ENCODE assay signal across 21 mouse cellular contexts in genomic region chr13:53717582-53717981, GRCm38 (mm10).
DNase-seq lines count a peak whose midpoint lies in the region; ATAC-seq and TF ChIP-seq lines count a peak whose summit lies in the region.
"Had no signal": no experiment of that assay in that cellular context is flagged by ENCODE, and none has a peak within 500 bp of the region (broad histone marks: within the 10 kb centered on the region; RNA-seq: fewer than 3 reads in every experiment).

No protein-coding gene starts in this region.

- H3K27me3 ChIP-seq in forebrain, postnatal 0 days (ENCODE audit: insufficient read depth, low read length): no peaks in the 10 kb centered on the region
- H3K27me3 ChIP-seq in forebrain, embryonic 10.5 days (ENCODE audit: poor library complexity, severe bottlenecking): peaks cover 7% of the 10 kb centered on the region
- H3K27me3 ChIP-seq in CH12.LX (replicated peaks): peaks cover 69% of the 10 kb centered on the region
- no peaks in the 10 kb centered on the region for H3K27me3 ChIP-seq in stomach, postnatal 0 days (ENCODE audit: control insufficient read depth, insufficient read depth, low read length)
- no peaks in the 10 kb centered on the region for H3K27me3 ChIP-seq in heart, adult 2 months (ENCODE audit: control insufficient read depth, insufficient read depth, low read length)
- H3K27me3 ChIP-seq: embryonic facial prominence, embryonic 12.5 days; intestine, embryonic 15.5 days had no signal

- no peak overlapping the region for H3K27ac ChIP-seq in forebrain, postnatal 0 days (ENCODE audit: low read depth, low read length)
- no peak overlapping the region for H3K27ac ChIP-seq in forebrain, embryonic 10.5 days
- no peak overlapping the region for H3K27ac ChIP-seq in CH12.LX (ENCODE audit: insufficient read depth, low read depth)
- H3K27ac ChIP-seq in stomach, postnatal 0 days (replicated peaks): no peak overlapping the region
- H3K27ac ChIP-seq in heart, adult 2 months: no peak overlapping the region
- H3K27ac ChIP-seq: embryonic facial prominence, embryonic 12.5 days; heart, embryonic 10.5 days; hindbrain, embryonic 10.5 days; hindbrain, embryonic 14.5 days; intestine, embryonic 15.5 days had no signal

- TF ChIP-seq POLR2A in CH12.LX (IDR thresholded peaks at IDR 0.05; ENCODE audit: low read depth, low read length): no peak
- TF ChIP-seq POLR2A in heart, adult 2 months (IDR thresholded peaks at IDR 0.05; ENCODE audit: insufficient read depth, low read depth, low read length): no peak

- DNase-seq in forebrain, postnatal 0 days: no peak
- DNase-seq in forebrain, embryonic 10.5 days (ENCODE audit: extremely low spot score, low spot score): no peak
- DNase-seq in left cerebral cortex, postnatal 25 days (ENCODE audit: low spot score in 2 of 2): peak; percentile 14 to 40
- no peak for DNase-seq in left cerebral cortex, adult 18-20 months (ENCODE audit: low spot score in 2 of 2)
- peak; percentile 30 for DNase-seq in CH12.LX (ENCODE audit: extremely low read depth)
- no peak for DNase-seq in stomach, postnatal 0 days (ENCODE audit: low spot score)
- DNase-seq in heart, adult 2 months: no peak
- DNase-seq: adrenal gland, adult 8-10 months; cerebellum, adult 11 months; cerebellum, adult 8-10 months; embryo, embryonic 11 days; gastrocnemius, postnatal 36 days; heart, adult 11 months; heart, postnatal 10 days had no signal

- no peak for TF ChIP-seq RAD21 in CH12.LX (IDR thresholded peaks at IDR 0.05; ENCODE audit: low read depth, low read length)

- H3K79me2 ChIP-seq in CH12.LX (replicated peaks; ENCODE audit: control insufficient read depth, extremely low read depth, insufficient read depth, poor library complexity, severe bottlenecking): no peaks in the 10 kb centered on the region
- no peaks in the 10 kb centered on the region for H3K79me2 ChIP-seq in heart, adult 2 months (replicated peaks; ENCODE audit: control insufficient read depth, insufficient read depth, low read length)

- no peak overlapping the region for H3K4me2 ChIP-seq in forebrain, postnatal 0 days (ENCODE audit: low read depth)
- H3K4me2 ChIP-seq in CH12.LX (ENCODE audit: insufficient read depth, low read depth, poor library complexity, severe bottlenecking): peak overlapping the region; percentile 17; the same call in 1 of the 2 replicates
- no peak overlapping the region for H3K4me2 ChIP-seq in stomach, postnatal 0 days (replicated peaks; ENCODE audit: low read depth)
- H3K4me2 ChIP-seq: embryonic facial prominence, embryonic 12.5 days; hindbrain, embryonic 14.5 days; intestine, embryonic 15.5 days had no signal

- no peak overlapping the region for H3K4me3 ChIP-seq in forebrain, postnatal 0 days (ENCODE audit: low read depth, low read length)
- no peak overlapping the region for H3K4me3 ChIP-seq in forebrain, embryonic 10.5 days
- no peak overlapping the region for H3K4me3 ChIP-seq in CH12.LX (replicated peaks in 1 of 3; ENCODE audit: low read depth in 2 of 3, low read length in 2 of 3, poor library complexity in 1 of 3)
- H3K4me3 ChIP-seq in stomach, postnatal 0 days (ENCODE audit: low read depth, low read length): no peak overlapping the region
- H3K4me3 ChIP-seq in heart, adult 2 months: no peak overlapping the region
- H3K4me3 ChIP-seq: embryonic facial prominence, embryonic 12.5 days; heart, embryonic 10.5 days; hindbrain, embryonic 10.5 days; intestine, embryonic 15.5 days had no signal

- 63% methylated on average over 4 of the region's 4 CpGs for WGBS in forebrain, postnatal 0 days
- 92% methylated on average over 4 of the region's 4 CpGs for whole genome bisulfite sequencing in forebrain, embryonic 10.5 days
- WGBS in stomach, postnatal 0 days: 65% methylated on average over 4 of the region's 4 CpGs
- 65% methylated on average over 4 of the region's 4 CpGs for WGBS in heart, adult 2 months

- dilution Hi-C loops in CH12.LX (cut with MboI; ENCODE audit: extremely low pct_ligation_motif_present, extremely low pct_unique_long_range_greater_than_20kb, low sequenced_read_pairs): no loop called here

- no peaks in the 10 kb centered on the region for H3K36me3 ChIP-seq in forebrain, postnatal 0 days (ENCODE audit: insufficient read depth)
- H3K36me3 ChIP-seq in forebrain, embryonic 10.5 days (replicated peaks): no peaks in the 10 kb centered on the region
- no peaks in the 10 kb centered on the region for H3K36me3 ChIP-seq in CH12.LX (replicated peaks in 1 of 2; ENCODE audit: control insufficient read depth in 1 of 2, insufficient read depth in 1 of 2, low read length in 1 of 2)
- H3K36me3 ChIP-seq in stomach, postnatal 0 days (ENCODE audit: control insufficient read depth, insufficient read depth, low read length): no peaks in the 10 kb centered on the region
- H3K36me3 ChIP-seq in heart, adult 2 months (ENCODE audit: control insufficient read depth, insufficient read depth, low read length): no peaks in the 10 kb centered on the region
- H3K36me3 ChIP-seq: embryonic facial prominence, embryonic 12.5 days; heart, embryonic 10.5 days; hindbrain, embryonic 10.5 days; intestine, embryonic 15.5 days had no signal

- no peak for TF ChIP-seq EP300 in CH12.LX (IDR thresholded peaks at IDR 0.05; ENCODE audit: low read length)
- peak; percentile 55 for TF ChIP-seq EP300 in stomach, postnatal 0 days (optimal IDR thresholded peaks at IDR 0.05)
- TF ChIP-seq EP300 in heart, adult 2 months (IDR thresholded peaks at IDR 0.05; ENCODE audit: insufficient read depth, low read depth, low read length): no peak

- H3K4me1 ChIP-seq in forebrain, postnatal 0 days (ENCODE audit: insufficient read depth): 0 out of 2 replicates have a peak, but pooled peaks cover 4% of the 10 kb centered on the region
- H3K4me1 ChIP-seq in forebrain, embryonic 10.5 days: peaks cover 37% of the 10 kb centered on the region
- H3K4me1 ChIP-seq in CH12.LX (ENCODE audit: control insufficient read depth in 1 of 2, insufficient read depth in 2 of 2): peaks cover 2 to 12% of the 10 kb centered on the region in 2 experiments; a peak in 1 of 4 replicates
- H3K4me1 ChIP-seq in stomach, postnatal 0 days (replicated peaks; ENCODE audit: control insufficient read depth, insufficient read depth): no peaks in the 10 kb centered on the region
- H3K4me1 ChIP-seq in heart, adult 2 months (ENCODE audit: control insufficient read depth, insufficient read depth, low read length): no peaks in the 10 kb centered on the region
- H3K4me1 ChIP-seq: intestine, embryonic 15.5 days had no signal

- ATAC-seq in forebrain, postnatal 0 days: peak; percentile 53; the same call in 1 of the 2 replicates
- no peak; the same call in 1 of the 2 replicates for ATAC-seq in stomach, postnatal 0 days (ENCODE audit: low FRiP score, low TSS enrichment)
- ATAC-seq in activated CD4-positive, CD25-positive, alpha-beta regulatory T cell, adult 4 months: no peak
- ATAC-seq: forebrain, embryonic 14.5 days; intestine, embryonic 15.5 days had no signal

- no peak overlapping the region for H3K9ac ChIP-seq in forebrain, postnatal 0 days
- no peak overlapping the region for H3K9ac ChIP-seq in CH12.LX (ENCODE audit: insufficient read depth, low read depth)
- no peak overlapping the region for H3K9ac ChIP-seq in stomach, postnatal 0 days (ENCODE audit: low read length)
- no peak overlapping the region for H3K9ac ChIP-seq in heart, adult 2 months (ENCODE audit: low read depth, low read length)
- H3K9ac ChIP-seq: embryonic facial prominence, embryonic 12.5 days; hindbrain, embryonic 14.5 days; intestine, embryonic 15.5 days had no signal

- no peak for TF ChIP-seq CTCF in forebrain, postnatal 0 days (IDR thresholded peaks at IDR 0.05; ENCODE audit: low read depth)
- no peak for TF ChIP-seq CTCF in CH12.LX (conservative IDR thresholded peaks at IDR 0.05 in 1 of 2, IDR thresholded peaks at IDR 0.05 in 1 of 2; ENCODE audit: low read depth in 2 of 2, low read length in 2 of 2)
- no peak for TF ChIP-seq CTCF in stomach, postnatal 0 days (IDR thresholded peaks at IDR 0.05; ENCODE audit: low read depth)
- no peak for TF ChIP-seq CTCF in heart, adult 2 months (IDR thresholded peaks at IDR 0.05)

- in situ Hi-C loops in CH12.LX (cut with MboI; ENCODE audit: low pct_ligation_motif_present, low pct_unique_long_range_greater_than_20kb, low sequenced_read_pairs): no loop called here

- H3K9me3 ChIP-seq in forebrain, postnatal 0 days (ENCODE audit: low read length): no peaks in the 10 kb centered on the region
- H3K9me3 ChIP-seq in forebrain, embryonic 10.5 days: no peaks in the 10 kb centered on the region
- H3K9me3 ChIP-seq in CH12.LX (replicated peaks; ENCODE audit: low read length): no peaks in the 10 kb centered on the region
- no peaks in the 10 kb centered on the region for H3K9me3 ChIP-seq in stomach, postnatal 0 days (ENCODE audit: control insufficient read depth, low read length)
- H3K9me3 ChIP-seq: embryonic facial prominence, embryonic 12.5 days; heart, embryonic 10.5 days; hindbrain, embryonic 10.5 days; intestine, embryonic 15.5 days had no signal

- intact Hi-C loops in left cerebral cortex, postnatal 25 days (cut with DNase I): no loop called here
- intact Hi-C loops in heart, adult 2 months (cut with DNase I): no loop called here

TF ChIP-seq in CH12.LX, 34 proteins besides CTCF, POLR2A, EP300 and RAD21:
- TF ChIP-seq JUND (conservative IDR thresholded peaks at IDR 0.05; ENCODE audit: low read depth, low read length) (no peak), SIN3A (IDR thresholded peaks at IDR 0.05; ENCODE audit: low read length) (no peak), NELFE (IDR thresholded peaks at IDR 0.05; ENCODE audit: low read depth, low read length) (no peak), GABPA (IDR thresholded peaks at IDR 0.05; ENCODE audit: insufficient replicate concordance, low read depth, low read length) (no peak), IRF4 (IDR thresholded peaks at IDR 0.05; ENCODE audit: low read depth, low read length) (no peak), HCFC1 (IDR thresholded peaks at IDR 0.05; ENCODE audit: low read depth, low read length) (no peak), ZKSCAN1 (IDR thresholded peaks at IDR 0.05; ENCODE audit: borderline replicate concordance, low read depth, low read length) (no peak), ETS1 (conservative IDR thresholded peaks at IDR 0.05; ENCODE audit: low read depth, low read length) (no peak), MXI1 (IDR thresholded peaks at IDR 0.05; ENCODE audit: low read depth, low read length) (no peak), MAFK (IDR thresholded peaks at IDR 0.05; ENCODE audit: insufficient replicate concordance, low read length) (no peak), ZNF384 (IDR thresholded peaks at IDR 0.05; ENCODE audit: low read depth, low read length) (no peak), USF2 (conservative IDR thresholded peaks at IDR 0.05; ENCODE audit: low read depth, low read length) (no peak), UBTF (IDR thresholded peaks at IDR 0.05; ENCODE audit: low read depth, low read length) (no peak), USF1 (IDR thresholded peaks at IDR 0.05; ENCODE audit: low read depth, low read length) (no peak), MEF2A (IDR thresholded peaks at IDR 0.05; ENCODE audit: borderline replicate concordance, low read depth, low read length) (no peak), TCF12 (IDR thresholded peaks at IDR 0.05; ENCODE audit: low read depth, low read length) (no peak), TBP (conservative IDR thresholded peaks at IDR 0.05; ENCODE audit: low read depth, low read length) (no peak)

Comparison
In these comparisons a context has a peak if more than half of its experiments do, and no peak if none do; other contexts are left out.
1. DNase-seq: peak in left cerebral cortex, postnatal 25 days (2 of 2) and CH12.LX (single experiment); none in forebrain, postnatal 0 days (single experiment), forebrain, embryonic 10.5 days (single experiment), left cerebral cortex, adult 18-20 months (0 of 2), stomach, postnatal 0 days (single experiment) and heart, adult 2 months (0 of 2).